Mouse (Mus musculus) heart, postnatal 0 days (tissue): ENCODE results near the gene Hsf5.

Experiments
- CTCF ChIP-seq: IDR thresholded peaks from 2 replicates; pipeline ENCODE4 v1.5.1; 2016; ENCODE audit warnings: antibody characterized with exemption, control low read depth, low read depth
- EP300 ChIP-seq: IDR thresholded peaks from 2 replicates; pipeline ENCODE4 v1.6.1; 2016; ENCODE audit warnings: antibody characterized with exemption, low read depth

DNA sequence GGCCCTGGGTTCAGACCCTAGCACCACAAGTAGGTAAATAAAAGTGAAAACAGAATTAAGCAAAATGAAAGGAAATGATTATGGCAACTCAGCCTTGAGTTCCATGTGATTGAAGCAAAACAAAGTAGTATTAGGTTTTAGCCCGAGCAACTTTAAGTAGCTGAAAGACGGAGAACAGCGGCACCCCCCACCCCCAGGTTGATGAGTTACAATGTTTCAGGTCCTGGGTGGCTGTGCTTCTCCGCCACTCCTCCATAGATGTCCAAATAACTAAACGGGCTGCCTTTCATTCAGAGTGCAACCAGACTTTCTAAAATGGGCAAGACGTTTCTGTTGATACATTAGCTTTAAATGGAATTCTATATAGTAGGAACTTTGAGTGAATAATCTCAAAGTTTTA is 58.6 kb downstream of the Hsf5 start:
- TF ChIP-seq CTCF (no peak), EP300 (no peak)
